Comparison of ENCODE assay signal across 8 mouse cellular contexts in the genomic region with DNA sequence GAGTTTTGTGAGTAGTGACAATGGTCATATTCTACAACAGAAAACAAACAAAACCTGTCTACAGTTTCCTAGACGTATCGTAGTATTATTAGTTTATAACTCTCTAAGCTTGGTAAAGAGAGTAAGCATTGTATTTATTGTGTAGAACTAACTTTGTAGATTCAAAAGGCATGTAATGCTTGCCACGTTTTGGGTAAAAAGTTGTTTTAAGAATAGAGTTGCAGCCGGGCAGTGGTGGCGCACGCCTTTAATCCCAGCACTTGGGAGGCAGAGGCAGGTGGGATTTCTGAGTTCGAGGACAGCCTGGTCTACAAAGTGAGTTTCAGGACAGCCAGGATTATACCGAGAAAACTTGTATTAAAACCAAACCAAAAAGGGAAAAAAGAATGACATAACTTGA. TPM values are rescaled to one million over a fixed set of nuclear protein-coding genes. Genes with fewer than 3 reads are reported as not detected.
DNase-seq lines count a peak whose midpoint lies in the region; ATAC-seq and TF ChIP-seq lines count a peak whose summit lies in the region.

No protein-coding gene starts in this region.

- H3K4me1 ChIP-seq in lung, adult 2 months (ENCODE audit: control insufficient read depth, insufficient read depth, low read length) = no peaks in the 10 kb centered on the region; the same call in none of the 2 replicates
- no peaks in the 10 kb centered on the region for H3K4me1 ChIP-seq in hindbrain, postnatal 0 days (ENCODE audit: insufficient read depth, low read length)
- peaks cover 5% of the 10 kb centered on the region; the same call in 1 of the 2 replicates for H3K4me1 ChIP-seq in midbrain, postnatal 0 days (ENCODE audit: insufficient read depth, low read length)

- peak overlapping the region; percentile 63; the same call in 1 of the 2 replicates for H3K9ac ChIP-seq in hindbrain, postnatal 0 days (replicated peaks; ENCODE audit: low read length)
- peak overlapping the region; percentile 61 for H3K9ac ChIP-seq in midbrain, postnatal 0 days (replicated peaks; ENCODE audit: low read length, poor library complexity, severe bottlenecking)

- H3K27ac ChIP-seq in hindbrain, postnatal 0 days = no peak overlapping the region
- no peak overlapping the region for H3K27ac ChIP-seq in midbrain, postnatal 0 days (ENCODE audit: low read depth, low read length)

- H3K27me3 ChIP-seq in hindbrain, postnatal 0 days (ENCODE audit: insufficient read depth, low read length) = no peaks in the 10 kb centered on the region
- H3K27me3 ChIP-seq in midbrain, postnatal 0 days (ENCODE audit: insufficient read depth, low read length) = no peaks in the 10 kb centered on the region

- H3K4me2 ChIP-seq in hindbrain, postnatal 0 days (ENCODE audit: low read depth, low read length) = peak overlapping the region; percentile 61
- H3K4me2 ChIP-seq in midbrain, postnatal 0 days (ENCODE audit: low read depth, low read length, poor library complexity, severe bottlenecking) = peak overlapping the region; percentile 58

- peaks cover 13% of the 10 kb centered on the region; the same call in 1 of the 2 replicates for H3K36me3 ChIP-seq in hindbrain, postnatal 0 days (ENCODE audit: insufficient read depth, low read length)
- H3K36me3 ChIP-seq in midbrain, postnatal 0 days (ENCODE audit: insufficient read depth, low read length) = peaks cover 5% of the 10 kb centered on the region

- TF ChIP-seq CTCF in lung, adult 2 months (IDR thresholded peaks at IDR 0.05; ENCODE audit: insufficient read depth, low read length) = no peak
- no peak for TF ChIP-seq CTCF in hindbrain, postnatal 0 days (IDR thresholded peaks at IDR 0.05; ENCODE audit: low read depth)
- no peak for TF ChIP-seq CTCF in midbrain, postnatal 0 days (IDR thresholded peaks at IDR 0.05)

- WGBS in lung, adult 2 months = 8% methylated on average over 8 of the region's 8 CpGs
- 12% methylated on average over 8 of the region's 8 CpGs for WGBS in hindbrain, postnatal 0 days
- 9% methylated on average over 8 of the region's 8 CpGs for WGBS in midbrain, postnatal 0 days

- ATAC-seq in hindbrain, postnatal 0 days = no peak
- ATAC-seq in midbrain, postnatal 0 days (ENCODE audit: low FRiP score) = no peak

- H3K9me3 ChIP-seq in hindbrain, postnatal 0 days (ENCODE audit: low read length) = no peaks in the 10 kb centered on the region
- H3K9me3 ChIP-seq in midbrain, postnatal 0 days (ENCODE audit: low read length) = no peaks in the 10 kb centered on the region

- peak overlapping the region; percentile 9 for H3K4me3 ChIP-seq in lung, adult 2 months (replicated peaks; ENCODE audit: extremely low read depth, low read depth, low read length)
- H3K4me3 ChIP-seq in hindbrain, postnatal 0 days (ENCODE audit: low read length) = peak overlapping the region; percentile 90
- peak overlapping the region; percentile 88 for H3K4me3 ChIP-seq in midbrain, postnatal 0 days (ENCODE audit: low read depth, low read length)

- TF ChIP-seq POLR2A in lung, adult 2 months (IDR thresholded peaks at IDR 0.05; ENCODE audit: borderline replicate concordance, extremely low read depth, low read depth, low read length) = no peak

- DNase-seq in lung, adult 2 months = no peak
- no peak for DNase-seq in lung, postnatal 36 days
- peak; percentile 22 for DNase-seq in c-Kit-positive CD71-positive TER-119-positive erythroid progenitor cells, embryonic 14.5 days (ENCODE audit: low spot score)
- DNase-seq in hindbrain, postnatal 0 days (ENCODE audit: low spot score) = no peak
- DNase-seq in midbrain, postnatal 0 days (ENCODE audit: low spot score) = no peak
- no peak for DNase-seq in adrenal gland, postnatal 4 days (ENCODE audit: low spot score in 2 of 2)
- no peak for DNase-seq in left cerebral cortex, adult 18-20 months (ENCODE audit: low spot score in 2 of 2)
- no peak for DNase-seq in right cerebral cortex, postnatal 25 days

RNA-seq across cellular contexts. Expression of a gene that starts 22.4 kb away (rescaled TPM):
- 14.1 and 19.5 TPM in 2 replicates for polyA plus RNA-seq in lung, adult 2 months (2012; rRNA removed)
- 42.4 and 48.1 TPM in 2 replicates for total RNA-seq in hindbrain, postnatal 0 days (2014; rRNA removed)
- 30.4 and 32.4 TPM in 2 replicates for polyA plus RNA-seq in hindbrain, postnatal 0 days (2015; fragmentation: Nextera tagmentation; extraction: Ambion mirVana)
- 48.1 and 62.8 TPM in 2 replicates for total RNA-seq in midbrain, postnatal 0 days (2014; rRNA removed)
- polyA plus RNA-seq in midbrain, postnatal 0 days (2015; fragmentation: Nextera tagmentation; extraction: Ambion mirVana) = 34.4 and 36.7 TPM in 2 replicates
- 10 to 100 TPM; 15.7 to 18.0 TPM for total RNA-seq in adrenal gland, postnatal 4 days (2021)
- 10 to 100 TPM; 15.8 to 17.1 TPM for total RNA-seq in left cerebral cortex, adult 18-20 months (2021)

RNA-seq across cellular contexts. Expression of a gene that starts 22.6 kb away (rescaled TPM):
- 3.6 and 5.3 TPM in 2 replicates for polyA plus RNA-seq in lung, adult 2 months (2012; rRNA removed)
- 14.7 and 17.5 TPM in 2 replicates for total RNA-seq in hindbrain, postnatal 0 days (2014; rRNA removed)
- 11.4 and 11.5 TPM in 2 replicates for polyA plus RNA-seq in hindbrain, postnatal 0 days (2015; fragmentation: Nextera tagmentation; extraction: Ambion mirVana)
- 18.4 and 21.7 TPM in 2 replicates for total RNA-seq in midbrain, postnatal 0 days (2014; rRNA removed)
- polyA plus RNA-seq in midbrain, postnatal 0 days (2015; fragmentation: Nextera tagmentation; extraction: Ambion mirVana) = 10.6 and 11.0 TPM in 2 replicates
- 10 to 100 TPM; 14.4 to 15.6 TPM for total RNA-seq in adrenal gland, postnatal 4 days (2021)
- 10 to 100 TPM; 21.2 to 24.7 TPM for total RNA-seq in left cerebral cortex, adult 18-20 months (2021)

RNA-seq across cellular contexts. Expression of a gene that starts 58.2 kb away (rescaled TPM):
- polyA plus RNA-seq in lung, adult 2 months (2012; rRNA removed) = 25.2 and 36.4 TPM in 2 replicates
- total RNA-seq in hindbrain, postnatal 0 days (2014; rRNA removed) = 112 and 119 TPM in 2 replicates
- 80.2 and 81.9 TPM in 2 replicates for polyA plus RNA-seq in hindbrain, postnatal 0 days (2015; fragmentation: Nextera tagmentation; extraction: Ambion mirVana)
- 136 and 164 TPM in 2 replicates for total RNA-seq in midbrain, postnatal 0 days (2014; rRNA removed)
- 77.7 and 82.5 TPM in 2 replicates for polyA plus RNA-seq in midbrain, postnatal 0 days (2015; fragmentation: Nextera tagmentation; extraction: Ambion mirVana)
- total RNA-seq in adrenal gland, postnatal 4 days (2021) = 100 to 1,000 TPM; 130 to 133 TPM
- 100 to 1,000 TPM; 412 to 413 TPM for total RNA-seq in left cerebral cortex, adult 18-20 months (2021)

Comparison
In these comparisons a context has a peak if more than half of its experiments do, and no peak if none do; other contexts are left out.
1. H3K4me3 ChIP-seq: peak in every context shown above with its lines; median percentile 90 in hindbrain, postnatal 0 days; 88 in midbrain, postnatal 0 days; 9 in lung, adult 2 months.